Mouse (Mus musculus) heart, embryonic 13.5 days (tissue): Measurements from ENCODE around the gene Phf24. TPM values are rescaled to one million over a fixed set of nuclear protein-coding genes. Genes with fewer than 3 reads are reported as not detected.

ENCODE experiments used
- ATAC-seq: fragments of 200-750 bp; cut with Nextera tagmentation; 2 replicates; pipeline ENCODE4 v1.8.0; 2017; ENCODE audit warnings: moderate TSS enrichment; ENCODE audit not compliant: insufficient number of reproducible peaks, low FRiP score, low TSS enrichment; ENCODE audit errors: extremely low read depth
- H3K27ac ChIP-seq: fragments of 300-500 bp; sonication (generic); replicated peaks from 2 replicates; pipeline ENCODE4 v1.5.1; 2015; ENCODE audit warnings: moderate library complexity, mild to moderate bottlenecking, inconsistent platforms
- H3K27me3 ChIP-seq: fragments of 300-500 bp; sonication (generic); replicated peaks from 2 replicates; pipeline ENCODE4 v1.6.1; 2015; ENCODE audit warnings: mild to moderate bottlenecking, inconsistent platforms
- H3K36me3 ChIP-seq: fragments of 300-500 bp; sonication (generic); 2 replicates; pipeline ENCODE4 v1.6.1; 2015; ENCODE audit warnings: mild to moderate bottlenecking, inconsistent platforms
- H3K4me1 ChIP-seq: fragments of 300-500 bp; sonication (generic); 2 replicates; pipeline ENCODE4 v1.6.1; 2015; ENCODE audit warnings: inconsistent platforms
- H3K4me2 ChIP-seq: fragments of 300-500 bp; sonication (generic); 2 replicates; pipeline ENCODE4 v1.6.1; 2015; ENCODE audit warnings: inconsistent platforms, mild to moderate bottlenecking, moderate library complexity
- H3K4me3 ChIP-seq: fragments of 300-500 bp; sonication (generic); 2 replicates; pipeline ENCODE4 v1.5.1; 2015; ENCODE audit warnings: moderate library complexity, mild to moderate bottlenecking, inconsistent platforms
- H3K9ac ChIP-seq: fragments of 300-500 bp; sonication (generic); 2 replicates; pipeline ENCODE4 v1.6.1; 2015; ENCODE audit warnings: inconsistent platforms, mild to moderate bottlenecking, moderate library complexity
- H3K9me3 ChIP-seq: fragments of 300-500 bp; sonication (generic); 2 replicates; pipeline ENCODE4 v1.6.1; 2016; ENCODE audit warnings: inconsistent platforms
- WGBS: fragments of 180-500 bp; shearing (Covaris S2); methylation state at CpG from one replicate; pipeline ENCODE4 v1.1.7; 2015; ENCODE audit warnings: mixed read lengths; 5-methylcytosine and 5-hydroxymethylcytosine counted together
- polyA plus RNA-seq: library from polyadenylated mRNA; unstranded; fragments of >200 nt; fragmentation: Nextera tagmentation; extraction: Ambion mirVana; gene quantifications from 2 replicates; pipeline ENCODE4 v1.2.1, GENCODE M21; 2015

Phf24 gene
- polyA plus RNA-seq, 1 experiment from 2014 or later, result 3.7 TPM

DNA sequence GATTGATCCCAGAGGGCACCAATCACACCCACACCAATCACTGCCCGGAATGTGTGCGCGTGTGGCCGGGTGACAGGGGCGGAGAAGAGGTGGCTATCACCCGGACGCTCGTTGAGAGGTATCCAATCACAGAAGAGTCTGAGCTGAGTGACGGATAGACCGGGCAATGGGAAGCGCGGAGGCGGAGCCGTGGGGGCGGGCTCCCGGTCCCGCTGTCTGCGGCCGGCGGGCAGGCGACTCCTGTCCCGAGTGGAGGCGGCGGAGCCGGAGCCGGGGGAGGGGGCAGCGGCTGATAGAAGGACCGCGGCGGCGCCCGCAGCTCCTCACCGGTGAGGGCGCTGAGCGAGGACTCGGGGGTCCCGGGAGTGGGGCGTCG, 33.2 kb downstream of the Phf24 start, which contains the start of gene Dnajb5:
Gene Dnajb5, plus strand, starts transcription at position 139 of the 376 bp plus-strand sequence.
- Histone ChIP-seq H3K27ac (peak within 1 kb of the TSS; percentile 98), H3K9me3 (no peaks in the 10 kb centered on the region), H3K4me1 (peaks cover 52% of the 10 kb centered on the region), H3K36me3 (peaks cover 3% of the 10 kb centered on the region; the same call in 1 of the 2 replicates), H3K9ac (peak within 1 kb of the TSS; percentile 97), H3K4me3 (peak within 1 kb of the TSS; percentile 74), H3K4me2 (peak within 1 kb of the TSS; percentile 96), H3K27me3 (peaks cover 22% of the 10 kb centered on the region)
- peak; percentile 85 for ATAC-seq
- WGBS, result under 1% methylated on average over 34 of the region's 39 CpGs

DNA sequence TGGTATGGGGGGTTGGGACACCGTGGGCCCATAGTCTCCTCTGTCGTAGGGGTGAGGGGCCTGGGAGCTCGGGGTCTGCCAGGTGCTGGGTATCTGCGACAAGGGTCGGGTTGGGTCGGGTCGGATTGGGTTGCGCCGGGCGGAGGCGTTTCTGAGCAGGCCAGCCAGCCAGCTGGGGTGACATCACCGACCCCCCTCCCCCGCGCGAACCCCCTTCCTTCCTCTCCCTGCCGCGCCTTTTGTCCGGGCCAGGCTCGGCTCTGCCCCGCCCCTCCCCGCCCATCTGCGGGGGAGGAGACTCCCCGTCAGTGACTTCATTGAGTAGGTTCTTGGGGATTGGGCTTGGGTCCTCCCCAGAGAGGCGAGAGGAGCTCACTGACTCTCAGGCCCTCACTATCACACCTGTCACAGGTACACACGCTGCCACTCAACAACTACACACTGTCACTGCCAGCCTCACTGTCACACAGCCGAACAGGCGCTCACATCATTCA, 33.7 kb downstream of the Phf24 start:
- H3K4me3 ChIP-seq, result peak overlapping the region; percentile 74
- peak overlapping the region; percentile 96 for H3K4me2 ChIP-seq
- under 1% methylated on average over 16 of the region's 27 CpGs for WGBS
- H3K27ac ChIP-seq, result peak overlapping the region; percentile 98
- peaks cover 55% of the 10 kb centered on the region for H3K4me1 ChIP-seq
- peaks cover 6% of the 10 kb centered on the region for H3K36me3 ChIP-seq
- H3K9ac ChIP-seq, result peak overlapping the region; percentile 97
- peak; percentile 56 for ATAC-seq
- H3K9me3 ChIP-seq, result no peaks in the 10 kb centered on the region
- peaks cover 21% of the 10 kb centered on the region for H3K27me3 ChIP-seq

- H3K36me3 ChIP-seq, result peaks cover 17% of the 10 kb centered on the region
- peak overlapping the region; percentile 96 for H3K4me2 ChIP-seq
- H3K9me3 ChIP-seq, result no peaks in the 10 kb centered on the region
- H3K4me1 ChIP-seq, result peaks cover 55% of the 10 kb centered on the region
- WGBS, result 65% methylated on average over 11 of the region's 11 CpGs
- ATAC-seq, result no peak
- peak overlapping the region; percentile 74 for H3K4me3 ChIP-seq
- H3K9ac ChIP-seq, result peak overlapping the region; percentile 97
- peak overlapping the region; percentile 98 for H3K27ac ChIP-seq
- peaks cover 19% of the 10 kb centered on the region for H3K27me3 ChIP-seq
These were observed 35.0 kb downstream of the Phf24 start for GRCm38 (mm10) chr4:42951206-42952195.

DNA sequence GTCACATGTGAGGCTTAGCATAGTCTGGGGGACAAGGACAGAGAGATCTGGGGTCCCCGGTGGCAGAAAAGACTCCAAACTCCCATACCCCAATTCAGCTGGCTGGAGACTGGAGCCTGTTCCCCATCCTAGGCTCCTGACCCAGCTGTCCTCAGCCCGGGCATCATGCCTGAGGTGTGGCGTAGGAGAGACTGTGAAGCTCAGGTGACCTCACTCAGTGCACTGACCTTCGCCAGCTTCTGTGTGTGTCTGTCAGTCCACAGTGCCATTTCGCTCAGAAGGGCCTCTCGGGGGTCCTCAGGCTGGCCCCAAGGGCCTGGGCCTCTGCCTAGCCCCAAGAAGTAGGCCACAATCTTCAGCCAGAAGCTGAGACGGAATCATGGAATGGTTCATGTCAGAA, 36.1 kb downstream of the Phf24 start:
- H3K36me3 ChIP-seq, result peaks cover 28% of the 10 kb centered on the region
- peak overlapping the region; percentile 96 for H3K4me2 ChIP-seq
- no peak for ATAC-seq
- 68% methylated on average over 7 of the region's 7 CpGs for WGBS
- peaks cover 55% of the 10 kb centered on the region for H3K4me1 ChIP-seq
- H3K4me3 ChIP-seq, result no peak overlapping the region
- peaks cover 8% of the 10 kb centered on the region for H3K27me3 ChIP-seq
- H3K9me3 ChIP-seq, result no peaks in the 10 kb centered on the region
- peak overlapping the region; percentile 98 for H3K27ac ChIP-seq
- H3K9ac ChIP-seq, result peak overlapping the region; percentile 97

DNA sequence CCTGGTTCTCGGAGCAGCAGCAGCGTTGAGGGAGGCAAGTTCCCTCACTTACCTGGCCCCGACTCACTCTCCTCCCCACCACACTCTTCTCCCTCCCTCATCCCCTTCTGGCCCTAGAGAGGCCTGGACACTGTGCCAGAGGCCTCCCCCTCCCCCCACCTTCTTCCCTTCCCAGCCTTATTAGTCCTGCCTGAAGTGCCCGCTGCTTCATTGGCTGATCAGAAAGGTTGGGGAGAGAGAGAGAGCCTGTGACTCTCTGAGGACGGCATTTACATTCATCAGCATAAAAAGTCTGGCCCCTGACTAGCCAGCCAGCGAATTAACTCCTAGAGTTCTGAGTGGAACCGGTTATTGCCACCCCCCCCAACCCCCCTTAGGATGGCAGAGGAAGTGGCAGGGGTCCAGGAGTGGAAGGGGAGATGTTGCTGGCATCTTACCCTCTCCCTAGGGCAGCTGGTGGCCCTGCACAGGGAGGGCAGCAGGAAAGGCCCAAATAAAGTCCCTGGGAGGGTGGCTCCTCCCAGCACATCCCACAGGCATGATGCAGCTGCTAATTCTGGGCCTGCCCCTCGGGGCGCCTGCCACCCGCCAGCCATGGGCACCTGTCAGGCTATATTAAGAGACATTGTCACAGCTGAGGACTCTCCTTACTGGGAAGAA, 37.1 kb downstream of the Phf24 start:
- peaks cover 37% of the 10 kb centered on the region for H3K36me3 ChIP-seq
- ATAC-seq, result peak; percentile 27; the same call in 1 of the 2 replicates
- peak overlapping the region; percentile 97 for H3K9ac ChIP-seq
- peak overlapping the region; percentile 98 for H3K27ac ChIP-seq
- no peaks in the 10 kb centered on the region for H3K9me3 ChIP-seq
- WGBS, result 18% methylated on average over 10 of the region's 10 CpGs
- no peaks in the 10 kb centered on the region for H3K27me3 ChIP-seq
- peak overlapping the region; percentile 6 for H3K4me3 ChIP-seq
- peaks cover 64% of the 10 kb centered on the region for H3K4me1 ChIP-seq
- H3K4me2 ChIP-seq, result peak overlapping the region; percentile 96

- no peak overlapping the region for H3K4me3 ChIP-seq
- peak overlapping the region; percentile 96 for H3K4me2 ChIP-seq
- H3K9ac ChIP-seq, result peak overlapping the region; percentile 97
- H3K9me3 ChIP-seq, result no peaks in the 10 kb centered on the region
- H3K27ac ChIP-seq, result peak overlapping the region; percentile 98
- H3K36me3 ChIP-seq, result peaks cover 37% of the 10 kb centered on the region
- H3K4me1 ChIP-seq, result peaks cover 64% of the 10 kb centered on the region
- H3K27me3 ChIP-seq, result no peaks in the 10 kb centered on the region
- WGBS, result 9% methylated on average over 10 of the region's 10 CpGs
- ATAC-seq, result no peak
These were observed 37.8 kb downstream of the Phf24 start for GRCm38 (mm10) chr4:42954297-42954696.

GRCm38 (mm10) chr4:42955200-42955599, 38.7 kb downstream of the Phf24 start:
- Histone ChIP-seq H3K4me2 (no peak overlapping the region), H3K27me3 (no peaks in the 10 kb centered on the region), H3K4me3 (no peak overlapping the region), H3K4me1 (peaks cover 72% of the 10 kb centered on the region), H3K9me3 (no peaks in the 10 kb centered on the region), H3K27ac (peak overlapping the region; percentile 98; the same call in 1 of the 2 replicates), H3K36me3 (peaks cover 37% of the 10 kb centered on the region), H3K9ac (peak overlapping the region; percentile 71)
- 87% methylated on average over 3 of the region's 3 CpGs for WGBS
- ATAC-seq, result no peak

DNA sequence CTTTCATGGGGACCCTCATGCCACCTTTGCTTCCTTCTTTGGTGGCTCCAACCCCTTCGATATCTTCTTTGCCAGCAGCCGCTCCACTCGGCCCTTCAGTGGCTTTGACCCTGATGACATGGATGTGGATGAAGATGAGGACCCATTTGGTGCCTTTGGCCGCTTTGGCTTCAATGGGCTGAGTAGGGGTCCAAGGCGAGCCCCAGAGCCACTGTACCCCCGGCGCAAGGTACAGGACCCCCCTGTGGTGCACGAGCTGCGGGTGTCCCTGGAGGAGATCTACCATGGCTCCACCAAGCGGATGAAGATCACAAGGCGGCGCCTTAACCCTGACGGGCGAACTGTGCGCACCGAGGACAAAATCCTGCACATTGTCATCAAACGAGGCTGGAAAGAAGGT, 40.1 kb downstream of the Phf24 start:
- Histone ChIP-seq H3K9ac (no peak overlapping the region), H3K27ac (no peak overlapping the region), H3K4me2 (no peak overlapping the region), H3K4me3 (no peak overlapping the region), H3K36me3 (peaks cover 37% of the 10 kb centered on the region), H3K4me1 (peaks cover 63% of the 10 kb centered on the region), H3K9me3 (no peaks in the 10 kb centered on the region), H3K27me3 (no peaks in the 10 kb centered on the region)
- no peak for ATAC-seq
- 95% methylated on average over 17 of the region's 17 CpGs for WGBS

DNA sequence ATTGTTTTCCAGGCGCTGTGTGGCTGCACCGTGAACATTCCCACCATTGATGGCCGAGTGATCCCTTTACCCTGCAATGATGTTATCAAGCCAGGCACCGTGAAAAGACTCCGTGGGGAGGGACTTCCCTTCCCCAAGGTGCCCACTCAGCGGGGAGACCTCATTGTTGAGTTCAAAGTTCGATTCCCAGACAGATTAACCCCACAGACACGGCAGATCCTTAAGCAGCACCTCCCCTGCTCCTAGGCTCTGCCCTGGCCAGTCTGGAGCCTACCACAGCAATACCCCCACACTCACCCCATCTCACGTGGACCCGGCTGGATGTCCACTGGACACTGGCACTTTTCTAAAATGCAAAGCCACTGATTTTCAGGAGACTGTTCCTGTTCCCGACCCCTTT, 40.8 kb downstream of the Phf24 start:
- Histone ChIP-seq H3K9ac (peak overlapping the region; percentile 37), H3K9me3 (no peaks in the 10 kb centered on the region), H3K27ac (peak overlapping the region; percentile 85), H3K27me3 (no peaks in the 10 kb centered on the region), H3K4me2 (no peak overlapping the region), H3K4me1 (peaks cover 56% of the 10 kb centered on the region), H3K36me3 (peaks cover 37% of the 10 kb centered on the region), H3K4me3 (no peak overlapping the region)
- no peak for ATAC-seq
- 78% methylated on average over 11 of the region's 11 CpGs for WGBS

- H3K27ac ChIP-seq, result peak overlapping the region; percentile 85
These were observed 41.5 kb downstream of the Phf24 start for GRCm38 (mm10) chr4:42957979-42958378.

DNA sequence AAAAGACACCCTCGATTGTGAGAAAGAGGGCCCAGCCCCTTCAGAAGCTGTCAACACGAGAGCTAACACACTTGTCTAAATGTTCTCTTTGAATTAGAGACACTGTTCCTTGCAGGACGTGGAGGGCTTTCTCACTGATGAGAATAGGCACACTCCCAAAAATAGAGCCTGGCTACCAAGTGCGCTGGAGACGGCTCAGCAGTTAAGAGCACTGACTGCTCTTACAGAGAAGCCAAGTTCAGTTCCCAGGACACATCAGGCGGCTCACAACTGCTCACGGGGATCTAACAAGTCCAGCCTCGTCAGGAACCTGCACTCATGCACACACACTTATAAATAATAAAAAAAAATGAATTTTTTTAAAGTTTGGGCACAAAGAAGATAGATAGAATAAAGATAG, 42.5 kb downstream of the Phf24 start:
- H3K36me3 ChIP-seq, result peaks cover 34% of the 10 kb centered on the region
- H3K4me2 ChIP-seq, result 0 out of 2 replicates have a peak overlapping the region, but pooled peaks have one; percentile 2
- 24% methylated on average over 8 of the region's 8 CpGs for WGBS
- peak overlapping the region; percentile 85 for H3K27ac ChIP-seq
- H3K9me3 ChIP-seq, result no peaks in the 10 kb centered on the region
- H3K4me1 ChIP-seq, result peaks cover 40% of the 10 kb centered on the region
- no peak for ATAC-seq
- H3K4me3 ChIP-seq, result no peak overlapping the region
- H3K27me3 ChIP-seq, result no peaks in the 10 kb centered on the region
- peak overlapping the region; percentile 37; the same call in 1 of the 2 replicates for H3K9ac ChIP-seq

More at GRCm38 (mm10) chr4:42957979-42958378, 41.5 kb downstream of the Phf24 start:
- peaks cover 49% of the 10 kb centered on the region for H3K4me1 ChIP-seq
- peak overlapping the region; percentile 37 for H3K9ac ChIP-seq
- no peak overlapping the region for H3K4me3 ChIP-seq
- ATAC-seq, result no peak
- H3K4me2 ChIP-seq, result no peak overlapping the region
- no peaks in the 10 kb centered on the region for H3K27me3 ChIP-seq
- H3K9me3 ChIP-seq, result no peaks in the 10 kb centered on the region
- WGBS, result 59% methylated on average over 8 of the region's 8 CpGs
- H3K36me3 ChIP-seq, result peaks cover 37% of the 10 kb centered on the region
